Mouse (Mus musculus) CD4-positive, CD25-positive, alpha-beta regulatory T cell (primary cell): Measurements from ENCODE around the gene Fes. TPM values are rescaled to one million over a fixed set of nuclear protein-coding genes. Genes with fewer than 3 reads are reported as not detected.

Experiments used
- polyA plus RNA-seq: library from polyadenylated mRNA; unstranded; fragments of 100-300 nt; shearing (Covaris generic); gene quantifications from one replicate; pipeline ENCODE4 v1.2.1, GENCODE M21; 2017

Fes gene
- 1.2 TPM for polyA plus RNA-seq

DNA sequence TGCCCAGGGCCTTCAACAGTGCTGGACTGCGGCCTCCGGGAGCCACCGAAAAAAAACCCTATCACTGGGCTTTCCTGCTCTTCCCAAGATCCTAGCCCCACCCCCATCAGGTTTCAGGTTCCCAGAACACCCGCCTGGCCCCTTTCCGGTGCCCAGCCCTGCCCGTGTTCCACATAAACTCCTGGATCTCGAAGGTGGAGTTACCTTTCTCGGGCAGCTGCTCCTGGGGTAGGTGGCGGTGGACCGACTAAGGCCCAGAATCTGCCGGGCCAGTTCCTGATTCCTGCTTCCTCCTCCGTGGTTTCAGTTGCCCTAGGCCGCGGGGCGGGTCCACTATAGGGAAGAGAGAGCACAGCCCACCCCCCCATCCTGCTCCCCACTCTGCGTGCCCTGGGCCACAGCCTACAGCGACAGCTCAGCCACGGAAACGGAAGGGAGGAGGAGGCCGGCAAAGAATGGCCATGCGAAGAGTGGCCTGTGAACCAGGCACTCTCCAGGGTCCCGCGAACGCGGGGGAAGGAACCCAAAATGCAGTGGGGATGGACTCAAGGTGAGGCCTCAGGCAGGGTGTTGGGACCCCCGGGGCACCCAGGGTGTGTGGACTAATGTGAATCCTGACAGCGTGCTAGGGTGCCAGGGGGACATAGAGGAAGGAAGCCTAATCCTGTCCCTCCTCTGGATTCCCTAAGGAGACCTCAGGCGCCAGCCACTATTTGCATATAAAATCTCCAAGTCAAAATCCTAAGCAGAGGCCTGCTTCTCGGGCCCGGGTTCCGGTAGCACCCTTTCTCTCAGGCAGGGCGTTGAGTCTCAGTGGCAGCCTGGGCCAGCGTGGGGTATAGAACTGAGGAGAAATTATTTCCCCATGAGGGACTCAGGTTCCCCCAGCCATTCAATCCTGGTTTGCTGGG is at the start of gene Fes:
TSS of gene Fes (minus strand) at position 314 of the 911 bp plus-strand sequence.

DNA sequence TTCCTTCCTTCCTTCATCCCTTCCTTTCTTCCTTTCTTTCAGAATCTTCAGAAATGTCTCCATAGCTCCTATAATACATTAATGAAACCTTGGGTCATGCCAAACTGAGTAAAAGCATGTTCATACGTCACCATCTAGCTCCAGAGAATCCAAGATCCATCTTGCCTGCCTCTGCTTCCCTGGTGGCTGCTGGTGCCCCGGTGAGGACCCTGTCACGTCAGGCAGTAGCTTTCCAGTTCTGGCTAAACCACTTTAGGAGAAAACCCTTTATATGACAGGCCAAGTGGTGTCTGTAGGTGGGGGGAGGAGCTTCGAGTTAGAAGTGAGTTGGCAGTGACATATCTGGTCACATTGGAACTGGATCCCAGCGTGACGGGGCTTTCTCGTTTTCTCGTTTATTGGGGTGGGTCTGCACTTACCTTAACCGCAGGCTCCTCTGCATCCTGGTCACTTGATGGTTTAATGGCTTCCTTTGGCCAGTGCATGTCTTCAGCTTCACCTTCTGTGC is 17.5 kb upstream of the Fes start, which contains the start of gene Furin:
TSS of gene Furin (minus strand) at position 249 of the 508 bp plus-strand sequence.

DNA sequence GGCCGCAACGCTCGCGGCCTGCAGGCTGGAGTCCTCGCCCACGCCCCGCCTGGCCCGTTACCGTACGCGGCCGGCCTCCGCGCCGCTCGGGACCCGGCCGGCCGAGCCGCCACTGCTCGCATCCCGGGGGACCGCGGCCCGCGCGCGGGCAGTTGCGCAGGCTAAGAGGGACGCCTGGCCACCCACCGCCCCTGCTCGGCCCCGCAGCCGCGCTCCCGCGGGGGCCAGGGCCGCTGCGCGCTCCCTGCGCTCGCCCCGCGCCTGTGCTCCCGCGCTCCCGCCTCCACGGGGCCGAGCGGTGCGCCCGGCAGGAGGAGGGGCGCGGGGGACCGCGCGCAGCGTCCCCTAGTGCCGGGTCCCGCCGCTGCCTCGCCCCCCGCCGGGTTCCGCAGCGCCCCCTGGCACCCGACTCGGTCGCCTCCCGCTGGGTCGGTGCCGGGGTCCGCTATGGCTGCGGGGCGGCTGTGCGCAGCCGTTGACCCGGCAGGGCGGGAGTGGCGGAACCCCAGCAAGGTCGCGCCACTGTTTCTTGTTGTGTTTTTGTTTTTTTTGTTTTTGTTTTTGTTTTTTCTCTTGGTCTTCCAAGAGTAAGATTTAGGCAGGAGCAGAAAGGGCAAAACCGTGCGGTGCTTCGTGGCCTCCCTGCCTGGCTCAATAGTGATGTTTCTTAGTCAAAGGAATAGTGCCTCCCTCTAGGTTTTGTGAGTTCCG is 16.6 kb downstream of the Fes start, which contains the start of gene Man2a2:
TSS of gene Man2a2 (minus strand) at position 335 of the 711 bp plus-strand sequence.

DNA sequence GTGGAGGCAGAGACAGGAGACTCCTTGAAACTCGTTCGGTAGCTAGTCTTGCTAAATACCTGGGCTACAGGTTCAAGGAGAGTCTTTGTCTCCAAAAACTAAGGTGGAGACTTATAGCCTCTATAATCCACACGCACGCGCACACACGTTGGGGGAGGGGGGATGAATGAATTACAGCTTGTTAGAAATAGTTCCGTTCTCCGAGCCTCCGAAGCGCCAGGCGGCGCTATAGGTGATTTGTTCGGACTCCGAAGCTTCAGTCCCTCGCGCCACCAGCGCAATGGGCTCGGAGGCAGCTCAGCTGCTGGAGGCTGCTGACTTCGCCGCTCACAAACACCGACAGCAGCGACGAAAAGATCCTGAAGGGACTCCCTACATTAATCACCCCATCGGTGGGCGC is 44.9 kb downstream of the Fes start, which contains the start of gene Hddc3:
TSS of gene Hddc3 (plus strand) at position 247 of the 400 bp plus-strand sequence.

DNA sequence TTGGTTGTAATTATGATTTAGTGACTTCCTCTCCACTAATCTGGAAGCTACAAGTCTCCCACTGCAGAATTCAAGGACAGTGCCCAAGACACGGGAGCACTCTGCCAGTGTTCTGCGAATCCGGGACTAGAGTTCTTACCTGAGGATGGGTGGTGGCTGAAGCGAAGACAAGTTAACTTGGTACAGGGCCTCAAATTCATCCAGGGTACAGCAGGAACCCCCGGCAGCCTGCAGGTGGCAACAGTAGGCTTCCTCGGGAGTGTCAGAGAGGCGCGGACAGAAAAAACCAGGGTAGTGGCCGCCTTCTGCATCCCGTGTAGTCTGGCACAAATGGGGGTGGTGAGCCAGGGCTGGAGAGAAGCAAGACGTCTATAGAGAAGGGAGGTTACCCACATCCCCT is 47.0 kb downstream of the Fes start, which contains the start of gene Unc45a:
TSS of gene Unc45a (minus strand) at position 213 of the 400 bp plus-strand sequence.

Other genes with a start within 250 kb of the Fes start
- 22.8 TPM for gene Sema4b, start 201.1 kb downstream of the Fes start, polyA plus RNA-seq
- gene Cib1, start 155.1 kb downstream of the Fes start, polyA plus RNA-seq, result 150 TPM
- gene Gdpgp1, start 155.1 kb downstream of the Fes start, polyA plus RNA-seq, result 9.4 TPM
- gene Ttll13, start 141.6 kb downstream of the Fes start, polyA plus RNA-seq, result 0.16 TPM
- gene Ngrn, start 126.7 kb downstream of the Fes start, polyA plus RNA-seq, result 62.5 TPM
- gene Vps33b, start 118.3 kb downstream of the Fes start, polyA plus RNA-seq, result 48.4 TPM
- 8.3 TPM for gene Prc1, start 93.5 kb downstream of the Fes start, polyA plus RNA-seq
- gene Rccd1, start 63.5 kb downstream of the Fes start, polyA plus RNA-seq, result 29.8 TPM
- 79.8 TPM for gene Unc45a, start 46.9 kb downstream of the Fes start, polyA plus RNA-seq
- gene Hddc3, start 44.8 kb downstream of the Fes start, polyA plus RNA-seq, result 7.6 TPM
- 41.7 TPM for gene Man2a2, start 16.6 kb downstream of the Fes start, polyA plus RNA-seq
- 64.2 TPM for gene Furin, start 17.5 kb upstream of the Fes start, polyA plus RNA-seq
- 6.6 TPM for gene Blm, start 147.2 kb upstream of the Fes start, polyA plus RNA-seq